Mouse (Mus musculus): ENCODE data around the gene Ttc12. TPM values are rescaled to one million over a fixed set of nuclear protein-coding genes. Genes with fewer than 3 reads are reported as not detected.

Ttc12 gene
- polyA plus RNA-seq, 1 experiment from 2014 or later: 3.5 TPM

- Histone ChIP-seq H3K36me3 (no peaks in the 10 kb centered on the region), H3K9ac (no peak overlapping the region), H3K4me2 (replicated peaks) (no peak overlapping the region), H3K27ac (no peak overlapping the region), H3K4me1 (peaks cover 13% of the 10 kb centered on the region), H3K9me3 (replicated peaks) (no peaks in the 10 kb centered on the region), H3K4me3 (no peak overlapping the region), H3K27me3 (peaks cover 10% of the 10 kb centered on the region; the same call in 1 of the 2 replicates)
- 80% methylated on average over 7 of the region's 7 CpGs for WGBS
- ATAC-seq (ENCODE audit: low FRiP score): no peak
Observed at GRCm38 (mm10) chr9:49488258-49488657, 2.2 kb upstream of the Ttc12 start.

GRCm38 (mm10) chr9:49487657-49487943 is 1.6 kb upstream of the Ttc12 start:
- Histone ChIP-seq H3K27me3 (peaks cover 10% of the 10 kb centered on the region; the same call in 1 of the 2 replicates), H3K4me2 (replicated peaks) (no peak overlapping the region), H3K36me3 (no peaks in the 10 kb centered on the region), H3K4me1 (peaks cover 13% of the 10 kb centered on the region), H3K9me3 (replicated peaks) (no peaks in the 10 kb centered on the region), H3K9ac (no peak overlapping the region), H3K27ac (no peak overlapping the region), H3K4me3 (no peak overlapping the region)
- WGBS: 88% methylated on average over 6 of the region's 6 CpGs
- no peak for ATAC-seq (ENCODE audit: low FRiP score)

GRCm38 (mm10) chr9:49486805-49487656 is 1.0 kb upstream of the Ttc12 start:
- WGBS: 72% methylated on average over 9 of the region's 9 CpGs
- ATAC-seq (ENCODE audit: low FRiP score): no peak
- no peak overlapping the region for H3K4me3 ChIP-seq
- peaks cover 13% of the 10 kb centered on the region for H3K4me1 ChIP-seq
- no peaks in the 10 kb centered on the region for H3K36me3 ChIP-seq
- no peaks in the 10 kb centered on the region for H3K9me3 ChIP-seq (replicated peaks)
- H3K27me3 ChIP-seq: peaks cover 10% of the 10 kb centered on the region; the same call in 1 of the 2 replicates
- H3K9ac ChIP-seq: no peak overlapping the region
- 0 out of 2 replicates have a peak overlapping the region, but pooled peaks have one; percentile 83 for H3K4me2 ChIP-seq (replicated peaks)
- H3K27ac ChIP-seq: no peak overlapping the region

GRCm38 (mm10) chr9:49485250-49485891 is 654 bp downstream of the Ttc12 start:
- no peaks in the 10 kb centered on the region for H3K36me3 ChIP-seq
- WGBS: 3% methylated on average over 21 of the region's 21 CpGs
- peak overlapping the region; percentile 60 for H3K9ac ChIP-seq
- H3K4me3 ChIP-seq: peak overlapping the region; percentile 49
- H3K27me3 ChIP-seq: peaks cover 10% of the 10 kb centered on the region; the same call in 1 of the 2 replicates
- peak overlapping the region; percentile 37 for H3K27ac ChIP-seq
- H3K4me2 ChIP-seq (replicated peaks): peak overlapping the region; percentile 83
- H3K4me1 ChIP-seq: peaks cover 13% of the 10 kb centered on the region
- ATAC-seq (ENCODE audit: low FRiP score): peak; percentile 46; the same call in 1 of the 2 replicates
- H3K9me3 ChIP-seq (replicated peaks): no peaks in the 10 kb centered on the region

GRCm38 (mm10) chr9:49483316-49483715 is 2.7 kb downstream of the Ttc12 start:
- WGBS: 34% methylated on average over 10 of the region's 10 CpGs
- no peak overlapping the region for H3K27ac ChIP-seq
- no peaks in the 10 kb centered on the region for H3K36me3 ChIP-seq
- H3K27me3 ChIP-seq: peaks cover 10% of the 10 kb centered on the region; the same call in 1 of the 2 replicates
- H3K9me3 ChIP-seq (replicated peaks): no peaks in the 10 kb centered on the region
- H3K4me2 ChIP-seq (replicated peaks): peak overlapping the region; percentile 12
- H3K9ac ChIP-seq: no peak overlapping the region
- H3K4me3 ChIP-seq: no peak overlapping the region
- peaks cover 8% of the 10 kb centered on the region for H3K4me1 ChIP-seq
- ATAC-seq (ENCODE audit: low FRiP score): no peak

GRCm38 (mm10) chr9:49472126-49472525 is 13.9 kb downstream of the Ttc12 start:
- no peak for ATAC-seq (ENCODE audit: low FRiP score)
- WGBS: 66% methylated on average over 11 of the region's 11 CpGs
- Histone ChIP-seq H3K36me3 (no peaks in the 10 kb centered on the region), H3K4me1 (0 out of 2 replicates have a peak, but pooled peaks cover 3% of the 10 kb centered on the region), H3K27me3 (no peaks in the 10 kb centered on the region), H3K9me3 (replicated peaks) (no peaks in the 10 kb centered on the region), H3K4me3 (no peak overlapping the region), H3K27ac (no peak overlapping the region), H3K9ac (no peak overlapping the region), H3K4me2 (replicated peaks) (no peak overlapping the region)

- H3K27ac ChIP-seq: no peak overlapping the region
- H3K27me3 ChIP-seq: no peaks in the 10 kb centered on the region
- 87% methylated on average over 6 of the region's 6 CpGs for WGBS
- 0 out of 2 replicates have a peak, but pooled peaks cover 3% of the 10 kb centered on the region for H3K4me1 ChIP-seq
- H3K4me2 ChIP-seq (replicated peaks): no peak overlapping the region
- H3K4me3 ChIP-seq: no peak overlapping the region
- no peak for ATAC-seq (ENCODE audit: low FRiP score)
- H3K36me3 ChIP-seq: no peaks in the 10 kb centered on the region
- no peaks in the 10 kb centered on the region for H3K9me3 ChIP-seq (replicated peaks)
- no peak overlapping the region for H3K9ac ChIP-seq
Observed at GRCm38 (mm10) chr9:49470946-49471345, 15.1 kb downstream of the Ttc12 start.

- H3K27ac ChIP-seq: no peak overlapping the region
- ATAC-seq (ENCODE audit: low FRiP score): no peak
- H3K4me3 ChIP-seq: no peak overlapping the region
- no peaks in the 10 kb centered on the region for H3K27me3 ChIP-seq
- no peak overlapping the region for H3K4me2 ChIP-seq (replicated peaks)
- H3K9ac ChIP-seq: no peak overlapping the region
- 93% methylated on average over 19 of the region's 19 CpGs for WGBS
- no peaks in the 10 kb centered on the region for H3K9me3 ChIP-seq (replicated peaks)
- 0 out of 2 replicates have a peak, but pooled peaks cover 3% of the 10 kb centered on the region for H3K4me1 ChIP-seq
- H3K36me3 ChIP-seq: no peaks in the 10 kb centered on the region
Observed at GRCm38 (mm10) chr9:49470006-49470405, 16.0 kb downstream of the Ttc12 start.

- ATAC-seq (ENCODE audit: low FRiP score): no peak
- H3K4me1 ChIP-seq: peaks cover 3% of the 10 kb centered on the region; the same call in 1 of the 2 replicates
- H3K9me3 ChIP-seq (replicated peaks): peaks cover 6% of the 10 kb centered on the region; the same call in 1 of the 2 replicates
- no peaks in the 10 kb centered on the region for H3K36me3 ChIP-seq
- H3K27me3 ChIP-seq: no peaks in the 10 kb centered on the region
- no peak overlapping the region for H3K4me2 ChIP-seq (replicated peaks)
- no peak overlapping the region for H3K4me3 ChIP-seq
- no peak overlapping the region for H3K9ac ChIP-seq
- no peak overlapping the region for H3K27ac ChIP-seq
- 90% methylated on average over 3 of the region's 3 CpGs for WGBS
Observed at GRCm38 (mm10) chr9:49456136-49456535, 29.9 kb downstream of the Ttc12 start.

GRCm38 (mm10) chr9:49452396-49452795 is 33.6 kb downstream of the Ttc12 start:
- H3K9ac ChIP-seq: no peak overlapping the region
- H3K36me3 ChIP-seq: no peaks in the 10 kb centered on the region
- H3K27ac ChIP-seq: no peak overlapping the region
- H3K27me3 ChIP-seq: no peaks in the 10 kb centered on the region
- 95% methylated on average over 1 of the region's 1 CpGs for WGBS
- H3K4me1 ChIP-seq: peaks cover 3% of the 10 kb centered on the region; the same call in 1 of the 2 replicates
- H3K9me3 ChIP-seq (replicated peaks): peaks cover 6% of the 10 kb centered on the region; the same call in 1 of the 2 replicates
- H3K4me3 ChIP-seq: no peak overlapping the region
- no peak for ATAC-seq (ENCODE audit: low FRiP score)
- no peak overlapping the region for H3K4me2 ChIP-seq (replicated peaks)

- Histone ChIP-seq H3K4me3 (no peak overlapping the region), H3K4me1 (peaks cover 2% of the 10 kb centered on the region; the same call in 1 of the 2 replicates), H3K9ac (no peak overlapping the region), H3K36me3 (no peaks in the 10 kb centered on the region), H3K4me2 (replicated peaks) (no peak overlapping the region), H3K9me3 (replicated peaks) (peaks cover 6% of the 10 kb centered on the region; the same call in 1 of the 2 replicates), H3K27ac (no peak overlapping the region), H3K27me3 (no peaks in the 10 kb centered on the region)
- 82% methylated on average over 3 of the region's 3 CpGs for WGBS
- no peak for ATAC-seq (ENCODE audit: low FRiP score)
Observed at GRCm38 (mm10) chr9:49450491-49450890, 35.5 kb downstream of the Ttc12 start.

- Histone ChIP-seq H3K27ac (no peak overlapping the region), H3K9ac (no peak overlapping the region), H3K4me3 (no peak overlapping the region), H3K27me3 (no peaks in the 10 kb centered on the region), H3K4me1 (no peaks in the 10 kb centered on the region), H3K9me3 (replicated peaks) (no peaks in the 10 kb centered on the region), H3K4me2 (replicated peaks) (no peak overlapping the region), H3K36me3 (no peaks in the 10 kb centered on the region)
- WGBS: 79% methylated on average over 3 of the region's 3 CpGs
- no peak for ATAC-seq (ENCODE audit: low FRiP score)
Observed at GRCm38 (mm10) chr9:49442621-49443020, 43.4 kb downstream of the Ttc12 start.

All from hindbrain, embryonic 12.5 days (tissue).